Mouse (Mus musculus): ENCODE measurements around the gene Pcca.

- TF ChIP-seq CTCF (IDR thresholded peaks at IDR 0.05; ENCODE audit: low read depth, low read length) (no peak), POLR2A (IDR thresholded peaks at IDR 0.05; ENCODE audit: extremely low read depth, insufficient read depth, low read length) (no peak)
Observed at GRCm38 (mm10) chr14:122636601-122637000, 102.5 kb downstream of the Pcca start.
